Mouse (Mus musculus) cortical plate, adult 2 months (tissue): ENCODE measurements around the gene Pofut2.

Experiments
- CTCF ChIP-seq: fragments of 200-500 bp; IDR thresholded peaks from 2 replicates; pipeline ENCODE4 v1.5.1; 2011; ENCODE audit warnings: mild to moderate bottlenecking, control low read depth, low read length; ENCODE audit not compliant: insufficient read depth; ENCODE audit errors: extremely low read depth
- POLR2A ChIP-seq: fragments of 200-500 bp; IDR thresholded peaks from 2 replicates; pipeline ENCODE4 v1.6.1; 2011; ENCODE audit warnings: mild to moderate bottlenecking, low read length, control low read depth; ENCODE audit not compliant: insufficient read depth; ENCODE audit errors: extremely low read depth

GRCm38 (mm10) chr10:77282822-77283221, 23.8 kb downstream of the Pofut2 start:
- TF ChIP-seq POLR2A: no peak
- TF ChIP-seq CTCF: peak; percentile 100
